Mouse (Mus musculus): ENCODE measurements at regions not wholly inside any gene's neighbourhood (a gene's known extent, or its start where the extent isn't known, plus 50 kb on each side); places are given as distances from the start of the nearest gene placed in this dataset.

- TF ChIP-seq EP300 (IDR thresholded peaks at IDR 0.05; ENCODE audit: low read depth) (no peak), CTCF (IDR thresholded peaks at IDR 0.05; ENCODE audit: low read depth) (no peak)
Measured at GRCm38 (mm10) chr13:51324714-51325113, 83.7 kb upstream of the S1pr3 start.
